Mouse (Mus musculus): Measurements from ENCODE around the gene Nop16. TPM values are rescaled to one million over a fixed set of nuclear protein-coding genes. Genes with fewer than 3 reads are reported as not detected.

Gene Nop16
- total RNA-seq, 4 experiments from 2014 or later, result 14.5 to 18.3 (median 16.0) TPM

DNA sequence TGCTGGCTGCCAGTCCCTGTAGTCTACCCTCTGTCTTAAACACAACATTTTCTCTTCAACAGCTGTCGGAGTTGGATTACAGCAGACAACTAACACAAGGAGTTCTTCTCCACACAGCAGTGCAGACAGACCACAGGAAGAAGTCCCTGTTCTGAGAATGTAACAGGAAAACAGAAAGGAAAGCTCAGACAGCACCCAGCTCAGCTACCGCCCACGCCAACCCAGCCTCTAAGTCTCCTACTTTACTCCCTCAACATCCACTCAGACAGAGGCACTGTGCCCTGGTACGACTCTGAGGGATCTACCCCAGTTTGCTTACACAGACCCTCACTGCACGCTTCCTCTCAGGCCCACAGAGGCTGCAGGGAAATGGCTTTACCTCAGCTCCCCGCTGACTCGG is 29.3 kb downstream of the Nop16 start:
- no peak for DNase-seq (ENCODE audit: low spot score)

- no peak for DNase-seq (ENCODE audit: low spot score)
Observed at GRCm38 (mm10) chr13:54559656-54560055, 30.2 kb downstream of the Nop16 start.

- no peak for DNase-seq (ENCODE audit: low spot score)
Observed at GRCm38 (mm10) chr13:54557652-54558051, 32.2 kb downstream of the Nop16 start.

GRCm38 (mm10) chr13:54556796-54557195 is 33.1 kb downstream of the Nop16 start:
- DNase-seq (ENCODE audit: low spot score), result peak; percentile 29

- DNase-seq (ENCODE audit: low spot score), result no peak
Observed at GRCm38 (mm10) chr13:54556176-54556575, 33.7 kb downstream of the Nop16 start.

GRCm38 (mm10) chr13:54548036-54548435 is 41.9 kb downstream of the Nop16 start:
- no peak for DNase-seq (ENCODE audit: low spot score)

Small RNA genes within 50 kb of the gene (microRNA-seq; reads per million reads assigned to microRNA genes)
- not detected for gene Gm24195

Other genes with a start within 250 kb of the Nop16 start
- 1 to 10 TPM; 2.0 to 3.0 (median 2.5) TPM for gene Cplx2, start 218.7 kb downstream of the Nop16 start, total RNA-seq (2022)
- gene Thoc3, start 121.2 kb downstream of the Nop16 start, total RNA-seq (2022), result 10 to 100 TPM; 20.5 to 23.3 (median 21.1) TPM
- gene Simc1, start 86.3 kb downstream of the Nop16 start, total RNA-seq (2022), result 1 to 10 TPM; 1.8 to 3.1 (median 2.4) TPM
- gene 4833439L19Rik, start 24.7 kb downstream of the Nop16 start, total RNA-seq (2022), result 100 to 1,000 TPM in 1 of 4 experiments, 10 to 100 TPM in 3; 93.5 to 102 (median 96.6) TPM
- 1 to 10 TPM; 4.1 to 6.6 (median 5.0) TPM for gene Arl10, start 15.1 kb downstream of the Nop16 start, total RNA-seq (2022)
- 100 to 1,000 TPM; 178 to 218 (median 190) TPM for gene Higd2a, start 117 bp upstream of the Nop16 start, total RNA-seq (2022)
- gene Cltb, start 21.3 kb upstream of the Nop16 start, total RNA-seq (2022), result 100 to 1,000 TPM in 1 of 4 experiments, 10 to 100 TPM in 3; 86.1 to 103 (median 94.1) TPM
- gene Faf2, start 31.7 kb upstream of the Nop16 start, total RNA-seq (2022), result 10 to 100 TPM; 15.8 to 24.3 (median 21.3) TPM
- 10 to 100 TPM; 46.2 to 53.4 (median 47.6) TPM for gene Rnf44, start 103.8 kb upstream of the Nop16 start, total RNA-seq (2022)
- not detected for gene Cdhr2, start 111.4 kb upstream of the Nop16 start, total RNA-seq (2022)
- gene Gprin1, start 159.8 kb upstream of the Nop16 start, total RNA-seq (2022), result under 1 TPM in 1 of 4 experiments, not detected in 3; 0.16 TPM
- under 1 TPM in 1 of 4 experiments, not detected in 3; 0.46 TPM for gene Sncb, start 176.5 kb upstream of the Nop16 start, total RNA-seq (2022)
- gene Eif4e1b, start 193.9 kb upstream of the Nop16 start, total RNA-seq (2022), result not detected
- 10 to 100 TPM; 14.0 to 24.3 (median 18.1) TPM for gene Tspan17, start 199.3 kb upstream of the Nop16 start, total RNA-seq (2022)

Data from heart, adult 8-10 months (tissue).